Mouse (Mus musculus) liver, adult 2 months (tissue): ENCODE measurements around the gene Mfsd5. TPM values are rescaled to one million over a fixed set of nuclear protein-coding genes. Genes with fewer than 3 reads are reported as not detected.
A peak's percentile ranks its signal among the peaks of the same experiment; 100 is the strongest.

Experiments used
- DNase-seq: peaks from one replicate; pipeline ENCODE4 v3.0.0-alpha.2; 2011; ENCODE audit warnings: low read depth, low spot score; ENCODE audit errors: extremely low read depth
- H3K27ac ChIP-seq: fragments of 200-500 bp; replicated peaks from 2 replicates; pipeline ENCODE4 v1.5.1; 2012; ENCODE audit warnings: low read depth, mild to moderate bottlenecking, control low read depth, inconsistent platforms, low read length; ENCODE audit not compliant: insufficient read depth
- H3K27me3 ChIP-seq: fragments of 200-500 bp; 2 replicates; pipeline ENCODE4 v1.6.1; 2012; ENCODE audit warnings: mild to moderate bottlenecking, moderate library complexity, low read length, inconsistent platforms; ENCODE audit not compliant: control insufficient read depth, insufficient read depth
- H3K36me3 ChIP-seq: fragments of 200-500 bp; 2 replicates; pipeline ENCODE4 v1.6.1; 2012; ENCODE audit warnings: low read length, inconsistent platforms; ENCODE audit not compliant: control insufficient read depth, insufficient read depth
- H3K4me1 ChIP-seq: fragments of 200-500 bp; 2 replicates; pipeline ENCODE4 v1.6.1; 2011; ENCODE audit warnings: low read length; ENCODE audit not compliant: control insufficient read depth, insufficient read depth
- H3K4me3 ChIP-seq: fragments of 200-500 bp; 2 replicates; pipeline ENCODE4 v1.5.1; 2011; ENCODE audit warnings: low read depth, mild to moderate bottlenecking, control low read depth, low read length, moderate library complexity; ENCODE audit not compliant: insufficient read depth
- H3K79me2 ChIP-seq: fragments of 200-500 bp; 2 replicates; pipeline ENCODE4 v1.6.1; 2012; ENCODE audit warnings: inconsistent platforms, mild to moderate bottlenecking, low read length, moderate library complexity; ENCODE audit not compliant: control insufficient read depth, insufficient read depth
- H3K9ac ChIP-seq: fragments of 200-500 bp; 2 replicates; pipeline ENCODE4 v1.6.1; 2012; ENCODE audit warnings: low read depth, mild to moderate bottlenecking, control low read depth, inconsistent platforms, low read length
- CTCF ChIP-seq: fragments of 200-500 bp; IDR thresholded peaks from 2 replicates; pipeline ENCODE4 v1.5.1; 2011; ENCODE audit warnings: low read depth, low read length, control low read depth
- POLR2A ChIP-seq: fragments of 200-500 bp; IDR thresholded peaks from 2 replicates; pipeline ENCODE4 v1.6.1; 2011; ENCODE audit warnings: low read length, control low read depth; ENCODE audit not compliant: insufficient read depth; ENCODE audit errors: extremely low read depth
- WGBS: fragments of 180-500 bp; shearing (Covaris S2); methylation state at CpG from one replicate; pipeline ENCODE4 v1.1.7; 2018; 5-methylcytosine and 5-hydroxymethylcytosine counted together
- polyA plus RNA-seq: library from polyadenylated mRNA; depleted of rRNA; stranded (reverse); fragments of >200 nt; gene quantifications from 2 replicates; pipeline ENCODE4 v1.2.3, GENCODE M21; 2012
- total RNA-seq: library from RNA; depleted of rRNA; stranded (reverse); fragments of >200 nt; gene quantifications from 2 replicates; pipeline ENCODE4 v1.2.3, GENCODE M21; 2014

Gene Mfsd5
- total and polyA plus RNA-seq, 2 experiments = 8.5 to 51.4 TPM

DNA sequence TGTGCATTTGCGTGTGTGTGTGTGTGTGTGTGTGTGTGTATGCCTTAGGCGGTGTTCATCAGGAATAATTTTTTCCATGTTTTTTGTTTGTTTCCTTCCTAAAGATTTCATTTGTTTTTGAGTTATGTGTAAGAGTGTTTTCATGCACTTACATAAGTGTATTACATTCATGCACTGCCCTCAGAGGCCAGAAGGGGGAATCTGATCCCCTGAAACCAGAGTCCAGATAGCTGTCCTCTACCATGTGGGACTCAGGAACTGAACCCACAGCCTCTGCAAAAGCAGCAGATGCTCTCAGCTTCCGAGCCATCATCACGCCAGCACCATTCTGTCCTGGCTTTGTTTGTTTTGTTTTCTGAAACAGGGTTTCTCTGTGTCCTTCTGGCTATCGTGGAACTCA, 13.7 kb upstream of the Mfsd5 start:
- H3K4me1 ChIP-seq = no peaks in the 10 kb centered on the region
- H3K36me3 ChIP-seq = no peaks in the 10 kb centered on the region
- H3K79me2 ChIP-seq = no peaks in the 10 kb centered on the region
- WGBS = 87% methylated on average over 5 of the region's 5 CpGs
- TF ChIP-seq CTCF (no peak; the same call in 1 of the 2 replicates), POLR2A (no peak)
- H3K27me3 ChIP-seq = peaks cover under 1% of the 10 kb centered on the region; the same call in 1 of the 2 replicates
- no peak overlapping the region for H3K9ac ChIP-seq
- H3K4me3 ChIP-seq = no peak overlapping the region
- DNase-seq = no peak
- H3K27ac ChIP-seq = no peak overlapping the region

DNA sequence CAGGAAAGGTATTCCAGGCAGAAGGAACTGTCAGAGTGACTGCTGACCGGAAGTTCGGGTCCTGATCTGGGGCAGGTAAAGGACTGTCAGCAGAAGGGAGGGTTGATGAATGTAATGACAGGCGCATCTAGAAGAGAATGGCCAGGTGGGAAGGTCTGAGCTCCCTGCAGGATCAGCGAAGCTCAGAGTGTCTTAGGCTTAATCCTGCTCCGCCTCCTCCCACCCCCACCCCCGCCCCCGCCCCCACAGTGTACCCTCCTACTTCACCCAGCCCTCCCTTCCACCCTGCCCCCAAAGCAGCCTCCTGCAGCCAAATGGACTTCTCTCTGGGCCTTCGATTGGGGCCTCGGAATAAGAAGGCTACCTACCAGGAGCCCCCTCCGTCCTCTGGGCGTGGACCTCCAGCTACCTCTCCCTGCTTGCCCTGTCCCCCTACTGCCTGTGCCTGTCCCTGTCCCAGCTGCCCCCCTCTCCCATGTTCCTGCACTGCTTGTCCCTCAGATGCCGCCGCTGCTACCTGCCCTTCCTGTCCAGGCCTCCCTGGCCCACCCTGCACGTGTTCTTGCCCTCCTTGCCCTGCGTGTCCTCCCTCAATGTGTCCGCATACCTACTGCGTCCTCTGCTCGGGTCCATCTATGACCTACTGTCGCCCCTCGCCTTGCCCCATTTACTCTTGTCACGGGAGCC, 8.8 kb upstream of the Mfsd5 start, which contains the start of gene Gm9918:
Gene Gm9918 (plus strand): TSS at position 290 of the 687 bp plus-strand sequence.
- Histone ChIP-seq H3K9ac (no peak within 1 kb of the TSS), H3K4me1 (no peaks in the 10 kb centered on the region), H3K27ac (no peak within 1 kb of the TSS), H3K4me3 (no peak within 1 kb of the TSS), H3K79me2 (no peaks in the 10 kb centered on the region), H3K36me3 (no peaks in the 10 kb centered on the region), H3K27me3 (peaks cover 4% of the 10 kb centered on the region; the same call in 1 of the 2 replicates)
- TF ChIP-seq POLR2A (no peak), CTCF (no peak)
- DNase-seq = no peak
- WGBS = 40% methylated on average over 21 of the region's 21 CpGs

DNA sequence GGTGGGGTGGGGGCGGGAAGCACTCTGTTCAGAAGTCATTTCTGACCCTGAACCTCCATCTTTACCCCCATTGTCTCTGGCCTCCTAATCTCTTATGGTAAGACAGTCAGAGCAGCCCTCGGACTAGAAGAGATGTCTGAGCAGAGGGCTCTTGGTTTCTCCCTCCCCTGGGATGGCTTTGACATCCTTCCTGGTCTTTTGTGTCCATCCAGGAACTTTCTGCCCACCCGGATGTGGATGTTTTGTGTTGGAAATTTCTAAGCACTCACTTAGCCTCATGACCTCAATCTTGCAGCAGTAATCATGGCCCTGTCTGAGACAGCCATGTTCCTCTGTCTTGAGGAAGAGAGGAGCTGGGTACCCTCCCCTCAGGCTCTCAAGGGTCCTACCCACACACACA, 7.8 kb upstream of the Mfsd5 start:
- 44% methylated on average over 3 of the region's 3 CpGs for WGBS
- no peak for DNase-seq
- Histone ChIP-seq H3K79me2 (no peaks in the 10 kb centered on the region), H3K27me3 (peaks cover 4% of the 10 kb centered on the region; the same call in 1 of the 2 replicates), H3K27ac (no peak overlapping the region), H3K4me1 (no peaks in the 10 kb centered on the region), H3K4me3 (no peak overlapping the region), H3K36me3 (no peaks in the 10 kb centered on the region), H3K9ac (no peak overlapping the region)
- TF ChIP-seq POLR2A (no peak), CTCF (no peak)

DNA sequence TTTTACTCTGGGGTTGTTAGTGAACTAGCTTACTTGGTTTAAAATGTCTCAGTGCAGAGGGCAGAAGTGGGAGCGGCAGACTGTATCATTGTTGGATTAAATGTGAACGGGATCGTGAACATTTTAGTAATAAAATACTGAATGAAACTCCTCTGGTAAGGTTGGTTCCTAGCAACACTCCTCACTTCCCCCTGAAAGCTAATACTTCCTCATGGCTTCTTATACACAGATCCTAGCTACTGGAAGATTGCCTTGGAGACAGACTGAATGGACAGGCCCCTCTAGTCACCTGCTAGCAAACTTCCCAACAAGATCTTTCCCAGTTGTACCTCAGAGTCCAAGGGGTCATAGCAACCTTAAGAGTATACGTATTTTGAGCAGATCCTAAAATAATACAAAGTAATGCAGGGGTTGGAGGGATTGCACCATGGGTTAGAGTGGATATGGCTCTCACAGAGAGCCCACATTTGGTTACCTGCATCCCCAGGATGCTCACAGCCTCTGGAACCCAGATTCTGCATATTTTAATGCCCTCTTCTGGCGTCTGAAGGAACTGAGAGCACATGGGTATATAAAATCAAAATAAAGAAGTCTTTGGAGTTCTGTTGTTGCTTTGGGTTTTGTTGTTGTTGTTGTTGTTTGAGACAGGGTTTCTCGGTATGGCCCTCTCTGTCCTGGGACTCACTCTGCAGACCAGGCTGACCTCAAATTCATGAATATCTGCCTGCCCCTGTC, 5.1 kb upstream of the Mfsd5 start:
- WGBS = 77% methylated on average over 6 of the region's 6 CpGs
- DNase-seq = no peak
- Histone ChIP-seq H3K36me3 (no peaks in the 10 kb centered on the region), H3K27me3 (peaks cover 4% of the 10 kb centered on the region; the same call in 1 of the 2 replicates), H3K79me2 (no peaks in the 10 kb centered on the region), H3K4me3 (no peak overlapping the region), H3K9ac (no peak overlapping the region), H3K27ac (no peak overlapping the region), H3K4me1 (no peaks in the 10 kb centered on the region; the same call in 1 of the 2 replicates)
- TF ChIP-seq CTCF (no peak), POLR2A (no peak)

DNA sequence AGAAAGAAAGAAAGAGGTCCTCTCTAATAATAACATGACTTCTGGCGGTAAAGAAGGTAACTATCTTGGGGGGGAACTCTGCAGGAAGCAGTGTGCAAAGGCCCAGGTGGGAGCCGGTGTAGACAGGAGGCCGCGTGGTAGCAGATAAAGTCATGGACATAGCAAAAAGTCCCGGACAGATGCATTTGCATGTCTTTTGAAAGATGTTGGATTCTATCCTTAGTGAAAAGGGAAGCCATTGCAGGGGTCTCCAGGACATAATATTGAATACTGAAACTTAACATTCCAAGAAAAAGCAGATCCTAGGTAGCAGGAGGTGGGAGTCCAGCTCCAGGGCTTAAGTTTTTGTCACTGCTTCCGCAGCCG, 545 bp upstream of the Mfsd5 start:
- Histone ChIP-seq H3K4me3 (peak overlapping the region; percentile 98), H3K79me2 (peaks cover 10% of the 10 kb centered on the region; the same call in 1 of the 2 replicates), H3K9ac (peak overlapping the region; percentile 24; the same call in 1 of the 2 replicates), H3K4me1 (peaks cover 4% of the 10 kb centered on the region), H3K27me3 (no peaks in the 10 kb centered on the region), H3K27ac (peak overlapping the region; percentile 77; the same call in 1 of the 2 replicates), H3K36me3 (peaks cover 4% of the 10 kb centered on the region; the same call in 1 of the 2 replicates)
- TF ChIP-seq POLR2A (no peak), CTCF (no peak)
- WGBS = 27% methylated on average over 7 of the region's 7 CpGs
- no peak for DNase-seq
